Mouse (Mus musculus): ENCODE measurements at regions not wholly inside any gene's neighbourhood (a gene's known extent, or its start where the extent isn't known, plus 50 kb on each side); places are given as distances from the start of the nearest gene placed in this dataset.
"Not testable (repeated sequence)": the region's sequence is repeated elsewhere in the genome, so short reads cannot be mapped to it uniquely, and the experiment has no call there.

- no peak for DNase-seq
These were observed 153.0 kb upstream of the 1700012A03Rik start for GRCm38 (mm10) chr6:31897001-31897400.

GRCm38 (mm10) chr6:31895835-31896234, 154.2 kb upstream of the 1700012A03Rik start:
- no peak for DNase-seq

- DNase-seq: no peak
These were observed 163.1 kb upstream of the 1700012A03Rik start for GRCm38 (mm10) chr6:31886931-31887330.

- not testable (repeated sequence) for DNase-seq
These were observed 164.8 kb upstream of the 1700012A03Rik start for GRCm38 (mm10) chr6:31885196-31885595.

- DNase-seq: no peak
These were observed 166.3 kb upstream of the 1700012A03Rik start for GRCm38 (mm10) chr6:31883726-31884125.

GRCm38 (mm10) chr6:31874616-31875015, 175.4 kb upstream of the 1700012A03Rik start:
- DNase-seq: no peak

- DNase-seq: no peak
These were observed 176.1 kb upstream of the 1700012A03Rik start for GRCm38 (mm10) chr6:31873911-31874310.

- DNase-seq: no peak
These were observed 178.3 kb upstream of the 1700012A03Rik start for GRCm38 (mm10) chr6:31871766-31872165.

- DNase-seq: no peak
These were observed 188.1 kb upstream of the 1700012A03Rik start for GRCm38 (mm10) chr6:31861996-31862395.

- DNase-seq: no peak
These were observed 190.4 kb upstream of the 1700012A03Rik start for GRCm38 (mm10) chr6:31859621-31860020.

GRCm38 (mm10) chr6:31854261-31854660, 195.8 kb upstream of the 1700012A03Rik start:
- DNase-seq: no peak

GRCm38 (mm10) chr6:31846319-31846718, 203.7 kb upstream of the 1700012A03Rik start:
- no peak for DNase-seq

- no peak for DNase-seq
These were observed 204.4 kb upstream of the 1700012A03Rik start for GRCm38 (mm10) chr6:31845671-31846070.

- no peak for DNase-seq
These were observed 209.4 kb upstream of the 1700012A03Rik start for GRCm38 (mm10) chr6:31840621-31841020.

GRCm38 (mm10) chr6:31838588-31838987, 211.5 kb upstream of the 1700012A03Rik start:
- DNase-seq: peak in 1 of 2 experiments; percentile 16

GRCm38 (mm10) chr6:31835795-31836194, 214.3 kb upstream of the 1700012A03Rik start:
- DNase-seq: no peak

GRCm38 (mm10) chr6:31834503-31834902, 215.5 kb upstream of the 1700012A03Rik start:
- DNase-seq: no peak

- DNase-seq: no peak
These were observed 219.4 kb upstream of the 1700012A03Rik start for GRCm38 (mm10) chr6:31830610-31831009.

- DNase-seq: no peak
These were observed 226.4 kb upstream of the 1700012A03Rik start for GRCm38 (mm10) chr6:31823616-31824015.

- DNase-seq: no peak
These were observed 227.6 kb upstream of the 1700012A03Rik start for GRCm38 (mm10) chr6:31822186-31823085.

GRCm38 (mm10) chr6:31821621-31822020, 228.4 kb upstream of the 1700012A03Rik start:
- DNase-seq: no peak

GRCm38 (mm10) chr6:31817640-31818039, 232.4 kb upstream of the 1700012A03Rik start:
- no peak for DNase-seq

- DNase-seq: no peak
These were observed 238.2 kb upstream of the 1700012A03Rik start for GRCm38 (mm10) chr6:31811890-31812289.

Measured in spleen, adult 18-20 months (tissue).